Mouse (Mus musculus): ENCODE measurements around the gene Grin2b. TPM values are rescaled to one million over a fixed set of nuclear protein-coding genes. Genes with fewer than 3 reads are reported as not detected.

The Grin2b gene
- polyA plus RNA-seq, 1 experiment from 2014 or later, result 0.45 TPM

- Histone ChIP-seq H3K4me3 (ENCODE audit: low read depth, low read length) (no peak overlapping the region), H3K9me3 (ENCODE audit: low read length) (no peaks in the 10 kb centered on the region; the same call in 1 of the 2 replicates), H3K27me3 (ENCODE audit: insufficient read depth, low read length) (0 out of 2 replicates have a peak, but pooled peaks cover 2% of the 10 kb centered on the region), H3K9ac (replicated peaks) (no peak overlapping the region), H3K27ac (ENCODE audit: low read depth) (no peak overlapping the region), H3K4me2 (ENCODE audit: low read depth, low read length) (no peak overlapping the region), H3K4me1 (ENCODE audit: insufficient read depth) (no peaks in the 10 kb centered on the region), H3K36me3 (replicated peaks; ENCODE audit: insufficient read depth, low read length) (no peaks in the 10 kb centered on the region)
- no peak for TF ChIP-seq CTCF (IDR thresholded peaks at IDR 0.05; ENCODE audit: low read depth)
- TF ChIP-seq EP300 (IDR thresholded peaks at IDR 0.05; ENCODE audit: low read depth), result no peak
- ATAC-seq, result no peak
- 39% methylated on average over 3 of the region's 3 CpGs for WGBS (ENCODE audit: insufficient replicate concordance)
- no peak for DNase-seq
Measured at GRCm38 (mm10) chr6:135912114-135912513, 261.2 kb downstream of the Grin2b start.

- ATAC-seq (no peak), DNase-seq (no peak)
- Histone ChIP-seq H3K36me3 (replicated peaks; ENCODE audit: insufficient read depth, low read length) (no peaks in the 10 kb centered on the region), H3K9ac (replicated peaks) (no peak overlapping the region), H3K4me1 (ENCODE audit: insufficient read depth) (no peaks in the 10 kb centered on the region), H3K9me3 (ENCODE audit: low read length) (no peaks in the 10 kb centered on the region; the same call in 1 of the 2 replicates), H3K27me3 (ENCODE audit: insufficient read depth, low read length) (0 out of 2 replicates have a peak, but pooled peaks cover 2% of the 10 kb centered on the region), H3K4me3 (ENCODE audit: low read depth, low read length) (no peak overlapping the region), H3K27ac (ENCODE audit: low read depth) (no peak overlapping the region), H3K4me2 (ENCODE audit: low read depth, low read length) (no peak overlapping the region)
- 80% methylated on average over 6 of the region's 6 CpGs for WGBS (ENCODE audit: insufficient replicate concordance)
- TF ChIP-seq EP300 (IDR thresholded peaks at IDR 0.05; ENCODE audit: low read depth) (no peak), CTCF (IDR thresholded peaks at IDR 0.05; ENCODE audit: low read depth) (no peak)
Measured at GRCm38 (mm10) chr6:135911131-135911530, 262.2 kb downstream of the Grin2b start.

- Histone ChIP-seq H3K4me2 (ENCODE audit: low read depth, low read length) (no peak overlapping the region), H3K27me3 (ENCODE audit: insufficient read depth, low read length) (0 out of 2 replicates have a peak, but pooled peaks cover 2% of the 10 kb centered on the region), H3K27ac (ENCODE audit: low read depth) (no peak overlapping the region), H3K4me3 (ENCODE audit: low read depth, low read length) (no peak overlapping the region), H3K4me1 (ENCODE audit: insufficient read depth) (no peaks in the 10 kb centered on the region), H3K9ac (replicated peaks) (no peak overlapping the region), H3K36me3 (replicated peaks; ENCODE audit: insufficient read depth, low read length) (no peaks in the 10 kb centered on the region), H3K9me3 (ENCODE audit: low read length) (no peaks in the 10 kb centered on the region)
- no peak for TF ChIP-seq EP300 (IDR thresholded peaks at IDR 0.05; ENCODE audit: low read depth)
- peak; percentile 73 for TF ChIP-seq CTCF (IDR thresholded peaks at IDR 0.05; ENCODE audit: low read depth)
- DNase-seq, result peak; percentile 67
- ATAC-seq, result peak; percentile 29; the same call in 1 of the 2 replicates
- 22% methylated on average over 20 of the region's 20 CpGs for WGBS (ENCODE audit: insufficient replicate concordance)
Measured at GRCm38 (mm10) chr6:135907540-135908320, 265.6 kb downstream of the Grin2b start.

GRCm38 (mm10) chr6:135907137-135907536 is 266.2 kb downstream of the Grin2b start:
- DNase-seq, result no peak
- 56% methylated on average over 8 of the region's 8 CpGs for WGBS (ENCODE audit: insufficient replicate concordance)
- Histone ChIP-seq H3K4me2 (ENCODE audit: low read depth, low read length) (no peak overlapping the region), H3K4me1 (ENCODE audit: insufficient read depth) (no peaks in the 10 kb centered on the region), H3K4me3 (ENCODE audit: low read depth, low read length) (no peak overlapping the region), H3K36me3 (replicated peaks; ENCODE audit: insufficient read depth, low read length) (no peaks in the 10 kb centered on the region), H3K9ac (replicated peaks) (no peak overlapping the region), H3K9me3 (ENCODE audit: low read length) (no peaks in the 10 kb centered on the region), H3K27ac (ENCODE audit: low read depth) (no peak overlapping the region), H3K27me3 (ENCODE audit: insufficient read depth, low read length) (0 out of 2 replicates have a peak, but pooled peaks cover 2% of the 10 kb centered on the region)
- no peak for ATAC-seq
- TF ChIP-seq CTCF (IDR thresholded peaks at IDR 0.05; ENCODE audit: low read depth), result no peak
- TF ChIP-seq EP300 (IDR thresholded peaks at IDR 0.05; ENCODE audit: low read depth), result no peak

- no peak for ATAC-seq
- WGBS (ENCODE audit: insufficient replicate concordance), result 68% methylated on average over 5 of the region's 5 CpGs
- Histone ChIP-seq H3K36me3 (replicated peaks; ENCODE audit: insufficient read depth, low read length) (no peaks in the 10 kb centered on the region), H3K9ac (replicated peaks) (no peak overlapping the region), H3K4me2 (ENCODE audit: low read depth, low read length) (no peak overlapping the region), H3K4me3 (ENCODE audit: low read depth, low read length) (no peak overlapping the region), H3K27ac (ENCODE audit: low read depth) (no peak overlapping the region), H3K27me3 (ENCODE audit: insufficient read depth, low read length) (0 out of 2 replicates have a peak, but pooled peaks cover 2% of the 10 kb centered on the region), H3K4me1 (ENCODE audit: insufficient read depth) (no peaks in the 10 kb centered on the region), H3K9me3 (ENCODE audit: low read length) (no peaks in the 10 kb centered on the region)
- DNase-seq, result no peak
- TF ChIP-seq EP300 (IDR thresholded peaks at IDR 0.05; ENCODE audit: low read depth), result no peak
- no peak for TF ChIP-seq CTCF (IDR thresholded peaks at IDR 0.05; ENCODE audit: low read depth)
Measured at GRCm38 (mm10) chr6:135904391-135904790, 268.9 kb downstream of the Grin2b start.

- DNase-seq, result no peak
- TF ChIP-seq EP300 (IDR thresholded peaks at IDR 0.05; ENCODE audit: low read depth) (no peak), CTCF (IDR thresholded peaks at IDR 0.05; ENCODE audit: low read depth) (no peak)
- WGBS (ENCODE audit: insufficient replicate concordance), result 87% methylated on average over 10 of the region's 10 CpGs
Measured at GRCm38 (mm10) chr6:135900410-135900809, 272.9 kb downstream of the Grin2b start.

More at GRCm38 (mm10) chr6:135900410-135900809, 272.9 kb downstream of the Grin2b start:
- H3K9me3 ChIP-seq (ENCODE audit: low read length), result no peaks in the 10 kb centered on the region
- H3K4me2 ChIP-seq (ENCODE audit: low read depth, low read length), result no peak overlapping the region
- H3K27me3 ChIP-seq (ENCODE audit: insufficient read depth, low read length), result no peaks in the 10 kb centered on the region
- ATAC-seq, result no peak
- H3K4me3 ChIP-seq (ENCODE audit: low read depth, low read length), result no peak overlapping the region
- H3K27ac ChIP-seq (ENCODE audit: low read depth), result no peak overlapping the region
- no peaks in the 10 kb centered on the region for H3K4me1 ChIP-seq (ENCODE audit: insufficient read depth)
- H3K9ac ChIP-seq (replicated peaks), result no peak overlapping the region
- H3K36me3 ChIP-seq (replicated peaks; ENCODE audit: insufficient read depth, low read length), result no peaks in the 10 kb centered on the region

All from liver, postnatal 0 days (tissue).